Mouse (Mus musculus) spleen, postnatal 36 days (tissue): ENCODE data around the gene Hdac7.
A peak's percentile ranks its signal among the peaks of the same experiment; 100 is the strongest.

ENCODE experiments used
- DNase-seq, 2 experiments: peaks; one replicate each; pipeline ENCODE4 v3.0.0; 2022; ENCODE audit warnings: low spot score in 2 of 2, mixed read lengths in 1 of 2

Hdac7 gene

GRCm38 (mm10) chr15:97854551-97854950, 10.2 kb upstream of the Hdac7 start:
- no peak for DNase-seq

- no peak for DNase-seq
Observed at GRCm38 (mm10) chr15:97854059-97854458, 9.8 kb upstream of the Hdac7 start.

- DNase-seq = no peak
Observed at GRCm38 (mm10) chr15:97852291-97852690, 8.0 kb upstream of the Hdac7 start.

- no peak for DNase-seq
Observed at GRCm38 (mm10) chr15:97851011-97851410, 6.7 kb upstream of the Hdac7 start.

GRCm38 (mm10) chr15:97850441-97850840, 6.1 kb upstream of the Hdac7 start:
- DNase-seq = peak in 1 of 2 experiments; percentile 45

GRCm38 (mm10) chr15:97849116-97849911, 5.0 kb upstream of the Hdac7 start:
- DNase-seq = peak; percentile 76 to 85

- DNase-seq = no peak
Observed at GRCm38 (mm10) chr15:97847866-97848265, 3.6 kb upstream of the Hdac7 start.

GRCm38 (mm10) chr15:97847285-97847684, 3.0 kb upstream of the Hdac7 start:
- no peak for DNase-seq

GRCm38 (mm10) chr15:97846121-97846882, 2.0 kb upstream of the Hdac7 start:
- DNase-seq = no peak

- DNase-seq = no peak
Observed at GRCm38 (mm10) chr15:97843247-97843651, 1.1 kb downstream of the Hdac7 start.

- no peak for DNase-seq
Observed at GRCm38 (mm10) chr15:97842058-97842457, 2.2 kb downstream of the Hdac7 start.

- DNase-seq = no peak
Observed at GRCm38 (mm10) chr15:97841383-97841782, 2.9 kb downstream of the Hdac7 start.

- DNase-seq = no peak
Observed at GRCm38 (mm10) chr15:97840781-97841180, 3.5 kb downstream of the Hdac7 start.

GRCm38 (mm10) chr15:97839991-97840455, 4.3 kb downstream of the Hdac7 start:
- DNase-seq = peak in 1 of 2 experiments; percentile 29

GRCm38 (mm10) chr15:97839473-97839872, 4.8 kb downstream of the Hdac7 start:
- DNase-seq = no peak

GRCm38 (mm10) chr15:97839012-97839411, 5.3 kb downstream of the Hdac7 start:
- no peak for DNase-seq

- DNase-seq = no peak
Observed at GRCm38 (mm10) chr15:97838395-97838794, 5.9 kb downstream of the Hdac7 start.

GRCm38 (mm10) chr15:97837491-97838061, 6.7 kb downstream of the Hdac7 start:
- DNase-seq = peak in 1 of 2 experiments; percentile 35

- DNase-seq = no peak
Observed at GRCm38 (mm10) chr15:97836894-97837247, 7.4 kb downstream of the Hdac7 start.

GRCm38 (mm10) chr15:97836153-97836893, 8.0 kb downstream of the Hdac7 start:
- DNase-seq = peak in 1 of 2 experiments; percentile 39

- DNase-seq = no peak
Observed at GRCm38 (mm10) chr15:97832764-97833479, 11.4 kb downstream of the Hdac7 start.
